In the genomic region with DNA sequence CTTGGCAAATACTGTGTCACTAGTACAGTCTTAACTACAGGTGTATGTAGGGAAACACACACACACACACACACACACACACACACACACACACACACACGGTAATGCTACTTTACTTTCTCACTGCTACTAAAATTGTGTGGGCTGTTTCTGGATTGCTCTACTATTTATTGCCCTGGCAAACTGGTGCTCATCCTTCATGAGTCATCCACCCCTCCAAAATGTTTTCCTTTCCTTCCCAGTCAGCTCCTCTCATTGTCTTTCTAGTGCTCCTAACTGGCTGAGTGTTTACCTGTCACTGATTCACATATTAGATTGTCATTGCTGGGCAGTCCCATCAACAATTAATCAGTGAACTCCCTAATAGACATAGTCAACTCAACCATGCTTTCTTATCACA, we compare ENCODE assay signal across 27 mouse cellular contexts. TPM values are rescaled to one million over a fixed set of nuclear protein-coding genes. Genes with fewer than 3 reads are reported as not detected.
DNase-seq lines count a peak whose midpoint lies in the region; TF ChIP-seq lines count a peak whose summit lies in the region.
"Had no signal": no experiment of that assay in that cellular context is flagged by ENCODE, and none has a peak within 500 bp of the region (broad histone marks: within the 10 kb centered on the region; RNA-seq: fewer than 3 reads in every experiment).

No protein-coding gene starts in this region.

- DNase-seq in layer of hippocampus, adult 9-11 months: peak; percentile 5
- no peak for DNase-seq in layer of hippocampus, adult 2 months (ENCODE audit: low spot score in 2 of 2)
- peak; percentile 53 for DNase-seq in 3T3-L1 (ENCODE audit: low read depth, low spot score)
- no peak for DNase-seq in gastrocnemius, adult 8-10 months (ENCODE audit: low spot score in 2 of 2)
- DNase-seq: adrenal gland, adult 2 months; adrenal gland, postnatal 14 days; adrenal gland, postnatal 36 days; cerebellum, adult 11 months; cerebellum, adult 18-20 months; cerebellum, adult 8-10 months; cerebellum, adult 9-11 months; cerebellum, postnatal 14 days; cerebellum, postnatal 36 days; embryo, embryonic 11 days had no signal

- no peak overlapping the region for H3K4me3 ChIP-seq in layer of hippocampus, adult 2 months
- no peak overlapping the region for H3K4me3 ChIP-seq in olfactory bulb, adult 2 months (ENCODE audit: insufficient read depth, low read depth, low read length)
- H3K4me3 ChIP-seq: embryonic facial prominence, embryonic 13.5 days; embryonic facial prominence, embryonic 15.5 days; erythroblast, embryonic 14.5 days; forebrain, embryonic 10.5 days; forebrain, embryonic 12.5 days had no signal

- 45% methylated on average over 1 of the region's 1 CpGs for WGBS in olfactory bulb, adult 2 months

- H3K4me1 ChIP-seq in olfactory bulb, adult 2 months (ENCODE audit: control insufficient read depth, insufficient read depth, low read length): 0 out of 2 replicates have a peak, but pooled peaks cover 2% of the 10 kb centered on the region
- H3K4me1 ChIP-seq: embryonic facial prominence, embryonic 13.5 days; embryonic facial prominence, embryonic 15.5 days; forebrain, embryonic 10.5 days; forebrain, embryonic 12.5 days had no signal

- no peak overlapping the region for H3K27ac ChIP-seq in layer of hippocampus, adult 2 months
- 0 out of 2 replicates have a peak overlapping the region, but pooled peaks have one; percentile 13 for H3K27ac ChIP-seq in olfactory bulb, adult 2 months (ENCODE audit: insufficient read depth, low read depth, low read length)
- H3K27ac ChIP-seq: embryonic facial prominence, embryonic 13.5 days; embryonic facial prominence, embryonic 15.5 days; forebrain, embryonic 10.5 days; forebrain, embryonic 12.5 days had no signal

- TF ChIP-seq POLR2A in olfactory bulb, adult 2 months (IDR thresholded peaks at IDR 0.05; ENCODE audit: insufficient read depth, low read depth, low read length): no peak

- no peak for TF ChIP-seq CTCF in layer of hippocampus, adult 2 months (conservative IDR thresholded peaks at IDR 0.05)
- no peak for TF ChIP-seq CTCF in olfactory bulb, adult 2 months (IDR thresholded peaks at IDR 0.05; ENCODE audit: insufficient read depth, low read depth, low read length)

RNA-seq across cellular contexts. Expression of a gene that starts 3.9 kb away (rescaled TPM):
- total RNA-seq in layer of hippocampus, adult 2 months (2021): not detected
- polyA plus RNA-seq in olfactory bulb, adult 2 months (2012; ENCODE audit: insufficient read depth, insufficient read length, low replicate concordance, missing spikeins): not detected in 2 replicates
- total RNA-seq in gastrocnemius, adult 8-10 months (2022): not detected
- total RNA-seq: adrenal gland, adult 2 months; adrenal gland, postnatal 14 days; adrenal gland, postnatal 36 days; ES-E14; MEL had no signal
- polyA plus RNA-seq: adrenal gland, adult 2 months; brain, embryonic 14.5 days; C2C12; embryonic facial prominence, embryonic 11.5 days; embryonic facial prominence, embryonic 13.5 days; embryonic facial prominence, embryonic 15.5 days; erythroblast, embryonic 14.5 days; forebrain, embryonic 10.5 days; forebrain, embryonic 12.5 days; forebrain, embryonic 14.5 days; forebrain, embryonic 16.5 days had no signal

Comparison
In these comparisons a context has a peak if more than half of its experiments do, and no peak if none do; other contexts are left out.
1. DNase-seq: peak in layer of hippocampus, adult 9-11 months (single experiment) and 3T3-L1 (single experiment); none in layer of hippocampus, adult 2 months (0 of 2) and gastrocnemius, adult 8-10 months (0 of 2).